Mouse (Mus musculus) spleen, adult 18-20 months (tissue): ENCODE data around the gene Setd1b.
"Not testable (repeated sequence)": the region's sequence is repeated elsewhere in the genome, so short reads cannot be mapped to it uniquely, and the experiment has no call there.

Experiments
- DNase-seq, 2 experiments: peaks; one replicate each; pipeline ENCODE4 v3.0.0; 2022; ENCODE audit warnings: mixed read lengths in 2 of 2

Setd1b gene

GRCm38 (mm10) chr5:123162942-123163341, 20.9 kb downstream of the Setd1b start:
- no peak for DNase-seq

GRCm38 (mm10) chr5:123166437-123166836, 24.4 kb downstream of the Setd1b start:
- no peak for DNase-seq

- DNase-seq = no peak
Observed at GRCm38 (mm10) chr5:123167591-123167990, 25.6 kb downstream of the Setd1b start.

GRCm38 (mm10) chr5:123169284-123169683, 27.3 kb downstream of the Setd1b start, which contains the start of gene Psmd9:
Gene Psmd9 (plus strand): TSS chr5:123169413.
- DNase-seq = no peak

- DNase-seq = no peak
Observed at GRCm38 (mm10) chr5:123170365-123170764, 28.4 kb downstream of the Setd1b start.

- peak; percentile 61 to 82 for DNase-seq
Observed at GRCm38 (mm10) chr5:123171646-123172350, 29.8 kb downstream of the Setd1b start.

GRCm38 (mm10) chr5:123178792-123179191, 36.8 kb downstream of the Setd1b start:
- no peak for DNase-seq

GRCm38 (mm10) chr5:123180390-123180789, 38.4 kb downstream of the Setd1b start:
- no peak for DNase-seq

GRCm38 (mm10) chr5:123181536-123181935, 39.5 kb downstream of the Setd1b start:
- DNase-seq = no peak

- DNase-seq = no peak
Observed at GRCm38 (mm10) chr5:123182651-123183050, 40.7 kb downstream of the Setd1b start, which contains the start of gene Hpd. Gene Hpd (minus strand): TSS chr5:123182727.

GRCm38 (mm10) chr5:123185966-123186365, 44.0 kb downstream of the Setd1b start:
- no peak for DNase-seq

GRCm38 (mm10) chr5:123187306-123187705, 45.3 kb downstream of the Setd1b start:
- DNase-seq = no peak

GRCm38 (mm10) chr5:123190912-123191311, 48.9 kb downstream of the Setd1b start:
- no peak for DNase-seq

GRCm38 (mm10) chr5:123191427-123191826, 49.4 kb downstream of the Setd1b start:
- no peak for DNase-seq

GRCm38 (mm10) chr5:123192606-123193150, 50.7 kb downstream of the Setd1b start:
- DNase-seq = no peak

- no peak for DNase-seq
Observed at GRCm38 (mm10) chr5:123193436-123193835, 51.4 kb downstream of the Setd1b start.

- no peak for DNase-seq
Observed at GRCm38 (mm10) chr5:123194856-123195255, 52.9 kb downstream of the Setd1b start.

GRCm38 (mm10) chr5:123195500-123196000, 53.6 kb downstream of the Setd1b start:
- DNase-seq = no peak

- DNase-seq = no peak
Observed at GRCm38 (mm10) chr5:123196746-123197145, 54.8 kb downstream of the Setd1b start.

- DNase-seq = no peak
Observed at GRCm38 (mm10) chr5:123198523-123198922, 56.5 kb downstream of the Setd1b start.

- not testable (repeated sequence) for DNase-seq
Observed at GRCm38 (mm10) chr5:123200816-123201522, 59.0 kb downstream of the Setd1b start.

- no peak for DNase-seq
Observed at GRCm38 (mm10) chr5:123201523-123201892, 59.5 kb downstream of the Setd1b start.

GRCm38 (mm10) chr5:123201987-123202386, 60.0 kb downstream of the Setd1b start:
- no peak for DNase-seq

GRCm38 (mm10) chr5:123202771-123203170, 60.8 kb downstream of the Setd1b start:
- DNase-seq = not testable (repeated sequence)
